Mouse (Mus musculus): Measurements from ENCODE around the gene Adprh.
"Not testable (repeated sequence)": the region's sequence is repeated elsewhere in the genome, so short reads cannot be mapped to it uniquely, and the experiment has no call there.

Adprh gene

DNA sequence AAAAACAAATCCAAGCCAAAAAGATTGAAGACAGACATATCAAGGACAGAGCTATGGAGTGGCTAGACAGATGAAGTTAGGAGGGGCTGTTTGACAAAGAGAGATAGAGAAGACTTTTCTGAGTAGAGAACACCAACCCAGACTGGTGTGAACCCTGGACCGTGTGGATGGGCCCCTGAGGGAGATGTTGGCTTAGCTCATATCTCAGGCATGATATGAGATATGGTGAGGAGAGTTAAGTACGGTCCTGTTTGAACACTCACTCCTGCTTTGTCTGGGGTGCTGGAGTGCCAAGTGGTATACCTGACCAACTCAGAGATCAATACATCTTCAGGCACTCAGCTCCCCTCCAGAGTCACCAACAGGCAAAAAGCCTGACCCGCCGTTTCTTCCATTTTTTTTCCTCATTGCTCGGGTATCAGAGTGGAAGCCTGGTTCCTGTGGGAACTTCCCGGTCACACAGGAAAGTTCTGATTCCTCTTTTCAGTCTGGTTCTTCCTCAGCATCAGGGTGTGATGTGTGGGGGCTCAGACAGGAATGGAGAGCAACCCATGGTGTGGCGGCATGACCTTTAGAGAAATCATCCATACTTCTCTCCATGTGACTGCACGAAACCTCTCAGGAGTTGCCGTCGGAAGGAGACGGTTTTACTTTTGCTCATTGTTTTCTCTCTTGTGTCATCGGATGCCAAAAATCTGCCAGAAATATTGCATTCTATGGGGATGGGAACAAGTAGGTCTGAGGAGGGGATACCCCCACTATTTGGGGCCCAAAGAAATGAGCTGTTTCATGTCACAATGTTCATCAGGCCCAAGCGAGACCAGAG is 14.8 kb upstream of the Adprh start:
- DNase-seq (ENCODE audit: low spot score) = no peak

DNA sequence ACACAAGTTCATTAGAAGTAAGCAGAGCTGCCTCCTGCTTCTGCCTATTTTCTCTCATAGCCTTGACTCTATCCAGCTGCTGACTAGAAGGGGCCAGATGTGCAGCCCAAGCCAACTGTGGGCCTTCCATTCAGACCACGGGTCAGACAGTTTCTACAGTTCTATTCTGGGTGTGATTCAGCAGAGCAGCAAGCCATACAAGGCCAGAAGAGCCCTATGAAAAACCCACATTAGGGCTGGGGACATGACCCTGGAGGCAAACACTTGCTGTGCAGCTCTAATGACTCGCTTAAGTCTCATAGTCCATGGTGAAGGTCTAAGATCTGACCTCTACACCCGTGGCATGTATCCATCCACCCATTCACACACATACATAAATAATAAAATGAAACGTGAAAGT is 13.6 kb upstream of the Adprh start:
- no peak for DNase-seq (ENCODE audit: low spot score)

DNA sequence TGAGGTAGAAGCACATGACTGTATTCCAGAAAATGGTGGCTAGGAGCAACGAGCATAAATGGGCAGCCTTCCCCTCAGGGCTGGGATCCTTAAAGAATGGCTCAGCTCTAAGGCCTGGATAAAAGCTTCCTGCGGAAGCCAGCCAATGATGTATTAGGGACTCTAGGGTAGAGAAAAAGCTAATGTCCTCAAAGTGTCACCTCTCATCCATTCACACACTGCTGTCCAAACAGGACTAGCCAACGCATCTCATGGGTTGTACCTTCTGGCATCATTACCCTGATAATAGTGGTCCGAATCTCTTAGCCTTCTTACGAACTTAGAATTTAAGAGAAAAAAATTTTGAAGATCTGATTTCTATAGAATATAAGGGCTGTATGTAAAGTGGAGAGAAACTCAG is 10.8 kb upstream of the Adprh start:
- no peak for DNase-seq (ENCODE audit: low spot score)

DNA sequence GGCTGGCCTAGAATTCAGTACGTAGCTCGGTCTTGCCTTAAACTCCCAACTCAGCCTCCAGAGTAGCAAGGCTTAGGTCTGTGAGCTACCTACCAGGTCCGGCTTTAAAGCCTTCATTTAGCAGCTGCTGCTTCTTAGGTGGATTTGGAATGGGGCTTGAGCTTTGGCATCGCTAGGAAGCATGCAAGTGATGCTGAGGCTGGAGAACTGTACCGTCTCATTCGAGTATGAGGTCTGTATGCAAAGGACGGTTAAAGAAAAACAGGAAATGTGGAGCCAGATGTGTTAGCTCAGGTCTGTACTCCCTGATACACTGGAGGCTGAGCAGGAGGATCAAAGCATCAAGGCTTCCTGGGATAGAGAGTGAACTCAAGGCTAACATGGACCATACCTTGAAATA is 9.7 kb upstream of the Adprh start:
- no peak for DNase-seq (ENCODE audit: low spot score)

DNA sequence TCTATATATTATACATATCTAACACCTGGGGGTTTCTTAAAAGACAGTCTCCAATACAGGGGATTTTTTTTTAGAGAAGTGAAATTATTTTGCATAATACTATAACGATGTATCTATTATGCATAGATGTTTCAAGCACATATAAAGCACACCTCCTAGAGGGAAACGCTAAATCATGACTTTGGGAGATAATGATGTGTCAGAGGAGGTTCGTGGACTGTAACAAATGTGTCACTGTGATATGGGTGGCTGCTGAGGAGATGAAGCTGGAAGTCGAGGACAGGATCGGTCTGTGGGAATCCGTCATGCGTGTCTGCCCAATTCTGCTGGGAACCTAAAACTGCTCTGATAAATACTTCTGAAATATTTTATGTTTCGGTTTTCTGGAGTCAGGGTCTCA is 9.2 kb upstream of the Adprh start:
- no peak for DNase-seq (ENCODE audit: low spot score)

DNA sequence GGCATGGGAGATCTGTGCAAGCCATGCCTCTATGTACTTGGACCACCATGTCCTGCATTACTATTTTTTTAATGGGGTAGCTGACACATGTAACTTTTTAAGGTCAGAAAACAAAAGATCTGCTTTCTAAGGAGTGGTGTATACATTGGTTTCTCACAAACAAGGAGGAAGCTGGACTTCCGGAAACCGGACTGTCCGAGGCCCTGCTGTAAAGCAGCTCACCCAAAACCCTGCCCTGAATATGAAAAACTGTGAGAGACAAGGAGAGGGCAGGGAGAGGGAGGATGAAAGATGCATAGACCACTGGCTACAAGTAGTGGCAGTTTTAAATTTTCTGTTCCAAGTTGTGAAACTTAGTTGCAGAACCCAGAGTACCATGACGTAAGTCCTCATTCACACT is 7.5 kb upstream of the Adprh start:
- no peak for DNase-seq (ENCODE audit: low spot score)

DNA sequence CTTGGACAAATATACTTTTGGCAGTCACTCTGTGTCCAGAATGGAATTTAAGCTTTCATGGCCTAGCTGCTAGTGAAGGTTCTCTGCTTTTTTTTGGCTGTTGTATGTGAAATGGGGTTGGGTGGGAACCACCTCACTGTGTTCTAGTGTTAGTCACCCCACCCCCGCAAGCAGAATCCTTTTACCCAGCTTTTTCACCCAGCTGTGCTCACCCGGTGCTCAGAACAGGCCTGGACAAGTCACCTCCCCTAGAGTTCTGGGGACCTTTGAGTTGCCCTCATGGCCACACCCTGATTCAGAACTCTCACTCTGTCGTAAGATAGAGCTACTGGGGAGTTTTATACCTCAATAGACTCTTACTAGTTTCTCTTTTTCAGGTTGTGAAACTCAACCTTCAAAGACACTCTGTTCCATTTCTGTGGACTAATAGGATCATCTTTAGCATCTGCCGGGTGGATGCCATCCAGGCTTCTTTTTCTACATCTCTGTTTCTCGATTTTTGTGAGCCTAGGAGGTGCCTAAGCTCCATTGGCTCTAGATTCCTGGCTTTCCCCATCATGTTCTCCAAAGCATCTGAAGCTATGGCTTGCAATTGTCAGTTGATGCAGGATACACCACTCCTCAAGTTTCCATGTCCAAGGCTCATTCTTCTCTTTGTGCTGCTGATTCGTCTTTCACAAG is 6.2 kb upstream of the Adprh start:
- peak; percentile 60 for DNase-seq (ENCODE audit: low spot score)

DNA sequence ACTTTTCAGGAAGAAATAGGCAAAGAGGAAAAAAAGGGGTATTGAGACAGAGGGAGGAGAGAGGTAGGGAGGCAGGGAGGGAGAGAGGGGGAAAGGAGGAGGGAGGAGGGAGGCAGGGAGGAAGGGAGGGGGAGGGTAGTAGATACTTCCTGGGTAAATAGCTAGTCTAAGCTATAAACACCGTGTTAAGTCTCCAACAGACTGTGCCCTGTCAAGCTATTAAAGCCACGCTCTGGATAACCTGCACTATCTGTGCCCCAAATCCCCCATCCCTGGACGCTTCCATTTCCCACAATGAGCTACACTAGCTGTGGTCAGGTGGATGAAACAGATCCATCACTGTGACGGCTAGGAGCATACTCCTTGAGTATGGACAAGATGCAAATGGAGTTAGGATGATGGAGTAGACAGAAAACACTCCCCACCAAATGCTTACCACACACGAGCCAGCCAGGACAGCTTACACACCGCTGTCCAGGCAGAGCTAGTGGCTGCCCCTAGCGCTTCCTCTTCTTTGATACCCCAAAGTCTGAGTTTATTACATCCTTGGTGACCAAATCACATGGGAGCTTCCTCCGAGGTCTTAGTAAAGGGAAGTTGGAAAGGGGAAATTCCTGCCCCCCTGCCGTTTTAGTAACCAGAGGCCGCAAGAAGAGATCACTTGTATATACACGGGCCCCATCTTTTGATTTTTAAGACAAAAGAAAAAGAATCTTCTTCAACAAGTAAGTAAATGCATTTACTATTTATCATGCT is 4.5 kb upstream of the Adprh start:
- DNase-seq (ENCODE audit: low spot score) = no peak

DNA sequence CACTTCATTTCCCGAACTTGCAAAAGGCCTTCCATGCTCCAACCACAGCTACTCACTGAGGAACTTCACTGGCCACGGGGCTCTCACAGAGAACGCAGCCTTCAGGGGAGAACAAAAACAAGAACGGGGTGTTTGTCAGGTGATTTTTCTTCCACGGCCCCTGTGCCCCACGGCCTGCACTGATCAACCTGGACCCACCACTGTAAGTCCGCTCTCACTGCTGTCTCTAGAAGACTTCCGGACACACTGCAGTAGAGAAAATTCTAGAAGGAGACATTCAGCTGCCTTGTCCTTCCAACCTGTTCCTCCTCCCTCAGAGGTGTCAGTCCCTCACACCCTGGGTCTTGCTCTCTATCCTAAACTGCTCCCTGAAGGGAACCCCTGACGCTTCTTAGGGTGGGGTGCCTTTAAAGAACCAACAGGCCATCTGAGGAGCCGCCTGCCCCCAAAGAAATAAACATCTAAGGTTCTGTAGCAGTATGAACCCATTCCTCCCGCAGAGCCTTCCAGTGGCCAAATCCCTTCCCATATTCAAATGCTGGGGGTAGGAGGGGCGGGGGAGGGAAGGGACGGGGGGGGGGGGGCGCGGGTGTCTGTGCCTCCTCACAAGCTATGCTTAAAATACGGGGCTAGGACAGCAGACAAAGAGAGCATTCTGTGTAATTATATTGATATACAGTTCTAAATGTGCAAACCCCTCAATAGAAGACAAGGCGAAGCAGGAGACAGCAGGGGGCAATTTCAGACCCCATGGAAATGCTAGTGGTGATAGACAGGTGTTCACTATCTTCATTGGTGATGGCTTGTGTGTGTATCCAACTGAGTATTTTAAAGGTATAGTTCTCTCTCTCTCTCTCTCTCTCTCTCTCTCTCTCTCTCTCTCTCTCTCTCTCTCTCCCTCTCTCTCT is 3.3 kb upstream of the Adprh start, which contains the start of gene Cd80:
Cd80 (plus strand) TSS at position 51 of the 908 bp plus-strand sequence.
- DNase-seq (ENCODE audit: low spot score) = no peak

DNA sequence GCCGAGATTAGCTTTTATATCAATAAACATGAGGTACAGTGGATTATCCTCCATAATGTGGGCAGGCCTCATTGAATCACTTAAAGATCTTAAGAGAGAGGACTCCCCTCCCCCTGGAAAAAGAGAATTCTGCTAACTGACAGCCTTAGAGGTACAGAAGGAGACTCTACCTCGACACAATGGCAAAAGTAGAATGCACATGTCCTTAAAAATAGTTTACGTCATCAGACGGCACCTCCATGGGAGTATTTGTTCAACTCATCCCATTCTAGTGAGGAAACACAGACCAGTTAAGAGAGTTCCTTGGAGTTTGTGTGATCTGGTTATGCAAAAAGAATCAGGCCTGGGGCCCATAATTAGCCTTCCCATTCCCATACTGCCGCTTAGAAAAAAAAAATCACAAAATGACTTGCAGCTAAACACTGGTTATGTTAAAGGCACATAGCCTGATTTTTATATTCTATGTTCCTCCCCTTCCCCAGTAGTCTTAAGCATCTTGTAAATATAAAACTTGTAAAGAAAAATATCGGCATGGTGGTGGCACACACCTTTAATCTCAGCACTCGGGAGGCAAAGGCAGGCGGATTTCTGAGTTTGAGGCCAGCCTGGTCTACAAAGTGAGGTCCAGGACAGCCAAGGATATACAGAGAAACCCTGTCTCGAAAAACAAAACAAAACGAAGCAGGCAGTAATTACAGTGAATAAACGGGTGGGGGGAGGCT is 2.2 kb upstream of the Adprh start:
- DNase-seq (ENCODE audit: low spot score) = no peak

DNA sequence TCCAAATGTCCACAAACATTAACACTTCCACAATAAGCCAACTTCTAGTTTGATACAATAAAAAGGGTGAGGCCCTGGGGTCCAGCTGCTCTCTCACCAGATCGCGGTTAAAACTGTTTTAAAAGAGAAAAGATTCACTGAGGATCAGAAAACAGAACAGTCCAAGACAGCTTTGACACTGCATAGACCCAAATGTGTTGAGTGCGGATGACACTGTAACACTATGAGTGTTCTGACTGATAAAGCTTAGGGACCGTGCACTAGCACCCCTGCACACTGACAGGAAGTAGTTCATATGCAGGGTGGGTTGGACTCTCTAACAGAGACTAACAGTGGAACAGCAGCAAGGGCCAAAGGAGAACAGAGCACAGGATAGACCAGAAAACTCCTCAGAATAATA is 1.4 kb upstream of the Adprh start:
- DNase-seq (ENCODE audit: low spot score) = no peak

DNA sequence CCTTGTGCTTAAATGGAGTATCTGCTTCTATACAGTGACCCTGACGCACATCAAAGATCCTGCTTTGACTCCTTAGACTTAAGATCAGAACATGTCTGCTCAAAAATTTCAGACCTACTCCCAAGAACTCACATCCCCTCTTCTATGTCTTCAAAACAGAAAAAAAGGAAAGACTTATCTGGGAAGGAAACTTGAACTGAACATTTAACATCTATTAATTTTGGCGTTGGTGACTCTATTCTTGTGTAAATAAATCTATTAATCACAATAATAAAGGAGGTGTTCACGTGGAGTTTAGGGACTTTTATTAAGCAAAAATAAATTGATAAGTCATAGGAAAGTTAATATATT is 675 bp upstream of the Adprh start:
- no peak for DNase-seq (ENCODE audit: low spot score)

DNA sequence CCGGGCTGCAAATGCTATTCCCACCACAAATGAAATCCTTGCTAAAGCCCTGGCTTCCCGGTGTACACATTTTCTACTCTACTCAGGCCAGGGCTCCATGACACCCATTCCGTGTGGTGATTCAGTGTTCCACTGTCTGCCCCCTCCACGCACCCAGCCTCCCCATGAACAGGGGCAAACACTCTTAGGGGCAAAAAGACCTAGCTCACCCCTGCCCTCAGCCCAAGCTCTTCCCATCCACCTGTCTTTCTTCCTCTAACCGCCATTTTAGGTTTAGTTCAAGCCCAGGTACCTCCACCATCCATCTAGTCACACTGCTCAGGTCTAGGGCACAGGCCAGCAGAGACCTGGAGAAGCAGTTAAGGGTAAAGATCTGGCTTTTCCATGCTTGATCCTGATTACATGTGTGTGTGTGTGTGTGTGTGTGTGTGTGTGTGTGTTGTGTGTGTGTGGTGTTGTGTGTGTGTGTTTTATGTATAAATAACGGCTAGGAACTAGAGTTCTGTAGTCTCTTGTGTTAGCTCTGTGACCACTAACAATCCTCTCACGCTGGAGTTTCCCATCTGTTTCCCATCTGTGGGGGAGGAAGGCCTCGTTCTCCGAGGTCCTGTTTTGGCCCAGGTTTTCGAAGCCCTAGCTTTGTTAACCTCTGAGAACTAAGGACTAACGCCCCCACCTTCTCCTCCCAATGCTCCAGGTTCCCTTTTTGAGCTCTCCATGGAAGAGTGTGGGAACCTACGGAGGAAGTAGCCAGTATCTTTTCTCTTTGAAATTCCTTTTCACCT is 890 bp downstream of the Adprh start:
- no peak for DNase-seq (ENCODE audit: low spot score)

DNA sequence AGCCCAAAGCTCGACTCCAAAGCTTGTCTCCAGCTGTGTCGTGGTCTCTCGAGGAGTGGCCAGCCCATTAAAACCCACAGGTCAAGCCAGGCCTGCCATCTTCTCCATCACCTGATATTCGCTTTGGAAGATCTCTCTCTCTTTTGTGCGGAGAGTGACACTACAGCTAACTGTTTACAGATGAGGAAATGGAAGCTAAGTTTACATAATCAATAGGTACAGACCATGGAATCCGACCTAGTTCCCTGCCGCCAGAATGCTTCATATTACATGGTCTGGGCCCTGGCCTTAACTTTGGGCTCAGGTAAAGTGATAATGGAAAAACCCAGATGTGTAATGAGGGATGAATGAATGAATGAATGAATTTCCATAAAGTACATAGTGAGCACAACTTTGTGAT is 1.8 kb downstream of the Adprh start:
- no peak for DNase-seq (ENCODE audit: low spot score)

DNA sequence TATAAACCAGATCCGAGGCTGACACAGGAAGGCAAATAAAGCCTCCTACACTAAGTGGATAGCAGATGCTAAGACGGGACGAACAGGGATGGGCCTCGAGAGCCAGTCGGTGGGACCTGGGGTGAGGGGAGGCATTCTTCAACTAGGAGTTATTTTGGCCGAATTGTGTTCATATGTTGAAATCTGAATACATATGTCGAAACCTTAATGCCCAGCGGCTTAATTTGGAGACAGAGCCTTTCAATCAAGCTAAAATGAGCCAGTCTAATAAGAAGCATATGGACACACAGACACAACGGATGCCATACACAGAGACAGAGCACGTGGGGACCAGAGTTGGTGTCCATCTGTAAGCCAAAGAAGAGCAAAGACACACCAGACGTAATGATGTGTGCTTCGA is 4.0 kb downstream of the Adprh start:
- DNase-seq (ENCODE audit: low spot score) = no peak

DNA sequence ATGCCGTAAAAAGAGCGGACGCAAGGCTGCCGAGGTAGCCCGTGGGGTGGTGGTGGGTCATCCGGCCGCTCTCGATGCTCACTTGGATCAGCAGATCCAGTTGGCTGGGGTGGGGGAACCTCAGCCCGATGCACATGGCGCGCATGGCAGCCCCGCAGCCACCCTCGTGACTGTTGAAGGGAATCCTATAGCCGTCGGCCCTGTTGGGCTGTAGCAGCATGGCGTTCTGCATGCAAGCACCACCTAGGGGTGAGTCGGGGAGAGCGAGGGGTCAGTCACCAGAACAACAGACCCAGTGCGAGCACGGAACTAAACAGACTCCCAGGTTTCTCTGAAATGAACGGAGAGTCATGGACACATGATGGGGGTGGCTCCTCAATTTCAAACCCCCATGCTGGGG is 5.1 kb downstream of the Adprh start:
- DNase-seq (ENCODE audit: low spot score) = no peak

DNA sequence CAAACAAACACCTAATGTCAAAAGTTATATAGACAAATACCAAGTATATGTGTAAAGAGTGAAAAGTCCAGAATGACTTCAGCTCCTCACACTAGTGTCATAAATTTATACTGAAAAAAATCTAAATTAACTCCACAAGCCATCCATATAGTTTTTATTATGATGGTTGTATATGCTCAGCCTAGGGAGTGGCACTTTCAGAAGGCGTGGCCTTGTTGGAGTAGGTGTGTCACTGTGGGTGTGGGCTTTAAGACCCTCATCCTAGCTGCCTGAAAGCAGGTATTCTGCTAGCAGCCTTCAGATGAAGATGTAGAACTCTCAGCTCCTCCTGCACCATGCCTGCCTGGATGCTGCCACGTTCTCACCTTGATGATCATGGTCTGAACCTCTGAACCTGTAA is 6.4 kb downstream of the Adprh start:
- not testable (repeated sequence) for DNase-seq (ENCODE audit: low spot score)

DNA sequence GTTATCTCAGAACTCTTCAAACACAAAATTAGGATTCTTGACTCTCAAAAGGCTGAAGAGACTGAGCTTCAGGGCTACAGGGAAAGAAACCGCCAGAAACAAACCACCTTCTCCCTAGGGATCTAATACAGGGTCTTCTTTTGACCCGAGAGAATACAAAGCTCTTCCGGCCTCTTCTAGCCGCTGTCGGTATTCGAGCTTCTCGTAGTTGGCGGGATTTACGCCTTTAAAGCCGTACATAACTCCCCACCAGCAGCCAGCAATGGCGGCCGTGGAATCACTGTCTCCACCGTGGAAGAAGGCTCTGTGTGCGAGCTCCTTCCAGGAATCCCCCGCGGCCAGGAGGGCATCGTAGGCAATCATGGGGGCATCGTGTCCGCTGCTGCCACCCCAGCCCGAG is 6.9 kb downstream of the Adprh start:
- DNase-seq (ENCODE audit: low spot score) = no peak

DNA sequence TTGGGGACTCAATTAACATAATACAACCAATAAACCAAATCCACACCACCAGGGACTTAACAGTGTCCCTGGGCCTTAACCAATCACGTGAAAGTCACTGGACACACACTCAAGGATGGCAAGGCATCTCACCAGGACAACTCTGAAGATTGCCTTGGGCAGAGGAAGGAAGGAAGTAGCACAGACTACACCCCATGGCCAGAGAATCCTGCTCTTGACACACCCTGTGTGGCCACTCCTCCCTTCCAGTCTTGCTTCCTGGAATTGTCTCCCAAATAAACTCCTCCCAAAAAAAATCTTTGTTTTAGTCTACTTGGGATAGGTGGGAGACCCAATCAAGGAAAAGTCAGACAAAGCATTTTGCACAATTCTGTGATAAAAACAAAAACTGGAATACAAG is 7.5 kb downstream of the Adprh start:
- DNase-seq (ENCODE audit: low spot score) = no peak

DNA sequence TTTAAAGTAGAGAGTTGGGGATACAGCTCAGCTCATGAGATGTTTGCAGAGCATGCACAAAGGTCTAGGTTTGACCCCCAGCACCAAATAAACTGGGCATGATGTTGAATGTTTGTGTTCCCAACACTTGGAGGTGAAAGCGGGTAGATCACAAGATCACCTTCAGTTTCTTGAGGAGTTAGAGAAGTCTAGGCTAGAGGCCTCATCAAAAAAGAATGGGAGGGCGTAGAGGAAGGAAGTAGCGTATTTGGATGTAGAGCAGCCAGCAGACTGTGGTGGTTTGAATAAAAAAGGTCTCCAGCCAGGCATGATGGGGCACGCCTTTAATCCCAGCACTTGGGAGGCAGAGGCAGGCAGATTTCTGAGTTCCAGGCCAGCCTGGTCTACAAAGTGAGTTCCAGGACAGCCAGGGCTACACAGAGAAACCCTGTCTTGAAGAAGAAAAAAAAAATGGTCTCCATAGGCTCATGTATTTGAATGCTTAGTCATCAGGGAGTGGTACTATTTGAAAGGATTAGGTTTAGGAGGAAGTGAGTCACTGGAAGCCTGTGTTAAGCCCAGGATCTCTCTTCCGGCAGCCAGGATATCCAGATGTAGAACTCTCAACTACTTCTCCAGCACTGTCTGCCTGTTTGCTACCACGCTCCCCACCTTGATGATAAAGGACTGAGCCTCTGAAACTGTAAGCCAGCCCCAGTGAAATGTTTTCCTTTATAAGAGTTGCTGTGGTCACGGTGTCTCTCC is 8.6 kb downstream of the Adprh start:
- DNase-seq (ENCODE audit: low spot score) = no peak
